Mouse (Mus musculus): ENCODE measurements around the gene Rab3c. TPM values are rescaled to one million over a fixed set of nuclear protein-coding genes. Genes with fewer than 3 reads are reported as not detected.

Gene Rab3c
- polyA plus RNA-seq, 2 experiments, result 0.03 to 0.31 TPM

GRCm38 (mm10) chr13:110031886-110032285 lies 248.9 kb downstream of the Rab3c start:
- ATAC-seq (ENCODE audit: low FRiP score, low read depth), result no peak
- peaks cover 9% of the 10 kb centered on the region for H3K4me1 ChIP-seq (ENCODE audit: control insufficient read depth, insufficient read depth, low read length)
- no peak for TF ChIP-seq POLR2A (IDR thresholded peaks at IDR 0.05; ENCODE audit: borderline replicate concordance, extremely low read depth, insufficient read depth, insufficient read length)
- no peak overlapping the region for H3K4me2 ChIP-seq (replicated peaks; ENCODE audit: low read depth, low read length, severe bottlenecking)
- no peaks in the 10 kb centered on the region for H3K36me3 ChIP-seq (ENCODE audit: control insufficient read depth, insufficient read depth, low read length)
- WGBS, result 8% methylated on average over 6 of the region's 6 CpGs
- no peak overlapping the region for H3K27ac ChIP-seq (replicated peaks; ENCODE audit: low read depth, low read length)
- no peaks in the 10 kb centered on the region for H3K27me3 ChIP-seq (ENCODE audit: control insufficient read depth, insufficient read depth, low read length)
- H3K9me3 ChIP-seq (ENCODE audit: control insufficient read depth, low read length), result no peaks in the 10 kb centered on the region
- no peak overlapping the region for H3K9ac ChIP-seq (ENCODE audit: low read depth, low read length, severe bottlenecking)
- DNase-seq (ENCODE audit: low spot score), result peak; percentile 34
- H3K4me3 ChIP-seq (replicated peaks; ENCODE audit: low read length), result no peak overlapping the region

GRCm38 (mm10) chr13:110031061-110031460 lies 249.7 kb downstream of the Rab3c start:
- TF ChIP-seq POLR2A (IDR thresholded peaks at IDR 0.05; ENCODE audit: borderline replicate concordance, extremely low read depth, insufficient read depth, insufficient read length), result no peak
- Histone ChIP-seq H3K36me3 (ENCODE audit: control insufficient read depth, insufficient read depth, low read length) (no peaks in the 10 kb centered on the region), H3K4me3 (replicated peaks; ENCODE audit: low read length) (no peak overlapping the region), H3K9me3 (ENCODE audit: control insufficient read depth, low read length) (no peaks in the 10 kb centered on the region), H3K4me2 (replicated peaks; ENCODE audit: low read depth, low read length, severe bottlenecking) (no peak overlapping the region), H3K4me1 (ENCODE audit: control insufficient read depth, insufficient read depth, low read length) (peaks cover 9% of the 10 kb centered on the region), H3K27ac (replicated peaks; ENCODE audit: low read depth, low read length) (no peak overlapping the region), H3K27me3 (ENCODE audit: control insufficient read depth, insufficient read depth, low read length) (no peaks in the 10 kb centered on the region), H3K9ac (ENCODE audit: low read depth, low read length, severe bottlenecking) (no peak overlapping the region)
- 51% methylated on average over 8 of the region's 8 CpGs for WGBS
- DNase-seq (ENCODE audit: low spot score) (peak; percentile 30), ATAC-seq (ENCODE audit: low FRiP score, low read depth) (no peak)

- ATAC-seq (ENCODE audit: low FRiP score, low read depth) (peak; percentile 78), DNase-seq (ENCODE audit: low spot score) (peak; percentile 69)
- Histone ChIP-seq H3K9me3 (ENCODE audit: control insufficient read depth, low read length) (no peaks in the 10 kb centered on the region), H3K4me2 (replicated peaks; ENCODE audit: low read depth, low read length, severe bottlenecking) (no peak overlapping the region), H3K36me3 (ENCODE audit: control insufficient read depth, insufficient read depth, low read length) (no peaks in the 10 kb centered on the region), H3K27me3 (ENCODE audit: control insufficient read depth, insufficient read depth, low read length) (no peaks in the 10 kb centered on the region), H3K27ac (replicated peaks; ENCODE audit: low read depth, low read length) (peak overlapping the region; percentile 69), H3K4me3 (replicated peaks; ENCODE audit: low read length) (no peak overlapping the region), H3K4me1 (ENCODE audit: control insufficient read depth, insufficient read depth, low read length) (peaks cover 15% of the 10 kb centered on the region), H3K9ac (ENCODE audit: low read depth, low read length, severe bottlenecking) (no peak overlapping the region)
- TF ChIP-seq POLR2A (IDR thresholded peaks at IDR 0.05; ENCODE audit: borderline replicate concordance, extremely low read depth, insufficient read depth, insufficient read length), result no peak
- WGBS, result 31% methylated on average over 10 of the region's 10 CpGs
Measured at GRCm38 (mm10) chr13:110024381-110025161, 256.2 kb downstream of the Rab3c start.

GRCm38 (mm10) chr13:110023031-110023430 lies 257.8 kb downstream of the Rab3c start:
- TF ChIP-seq POLR2A (IDR thresholded peaks at IDR 0.05; ENCODE audit: borderline replicate concordance, extremely low read depth, insufficient read depth, insufficient read length), result no peak
- ATAC-seq (ENCODE audit: low FRiP score, low read depth) (no peak), DNase-seq (ENCODE audit: low spot score) (peak; percentile 39)
- Histone ChIP-seq H3K9ac (ENCODE audit: low read depth, low read length, severe bottlenecking) (no peak overlapping the region), H3K9me3 (ENCODE audit: control insufficient read depth, low read length) (no peaks in the 10 kb centered on the region), H3K27ac (replicated peaks; ENCODE audit: low read depth, low read length) (no peak overlapping the region), H3K36me3 (ENCODE audit: control insufficient read depth, insufficient read depth, low read length) (no peaks in the 10 kb centered on the region), H3K4me1 (ENCODE audit: control insufficient read depth, insufficient read depth, low read length) (peaks cover 21% of the 10 kb centered on the region), H3K27me3 (ENCODE audit: control insufficient read depth, insufficient read depth, low read length) (no peaks in the 10 kb centered on the region), H3K4me3 (replicated peaks; ENCODE audit: low read length) (no peak overlapping the region), H3K4me2 (replicated peaks; ENCODE audit: low read depth, low read length, severe bottlenecking) (no peak overlapping the region)
- 82% methylated on average over 5 of the region's 5 CpGs for WGBS

GRCm38 (mm10) chr13:110019774-110020173 lies 261.0 kb downstream of the Rab3c start:
- 44% methylated on average over 9 of the region's 9 CpGs for WGBS
- DNase-seq (ENCODE audit: low spot score) (no peak), ATAC-seq (ENCODE audit: low FRiP score, low read depth) (no peak)
- H3K9ac ChIP-seq (ENCODE audit: low read depth, low read length, severe bottlenecking), result no peak overlapping the region
- no peak for TF ChIP-seq POLR2A (IDR thresholded peaks at IDR 0.05; ENCODE audit: borderline replicate concordance, extremely low read depth, insufficient read depth, insufficient read length)
- peak overlapping the region; percentile 71; the same call in 1 of the 2 replicates for H3K4me2 ChIP-seq (replicated peaks; ENCODE audit: low read depth, low read length, severe bottlenecking)
- no peak overlapping the region for H3K4me3 ChIP-seq (replicated peaks; ENCODE audit: low read length)
- H3K27ac ChIP-seq (replicated peaks; ENCODE audit: low read depth, low read length), result no peak overlapping the region
- H3K36me3 ChIP-seq (ENCODE audit: control insufficient read depth, insufficient read depth, low read length), result no peaks in the 10 kb centered on the region
- H3K4me1 ChIP-seq (ENCODE audit: control insufficient read depth, insufficient read depth, low read length), result peaks cover 13% of the 10 kb centered on the region
- no peaks in the 10 kb centered on the region for H3K9me3 ChIP-seq (ENCODE audit: control insufficient read depth, low read length)
- H3K27me3 ChIP-seq (ENCODE audit: control insufficient read depth, insufficient read depth, low read length), result no peaks in the 10 kb centered on the region

Measured in limb, embryonic 14.5 days (tissue).